Mouse (Mus musculus) small intestine, adult 2 months (tissue): ENCODE results near the gene Tex35.

Experiments used
- CTCF ChIP-seq: fragments of 200-500 bp; IDR thresholded peaks from 2 replicates; pipeline ENCODE4 v1.5.1; 2012; ENCODE audit warnings: low read depth, mild to moderate bottlenecking, control low read depth, inconsistent platforms, low read length, moderate library complexity, mixed read lengths; ENCODE audit not compliant: insufficient replicate concordance, insufficient read length; ENCODE audit errors: extremely low read depth
- POLR2A ChIP-seq: fragments of 200-500 bp; IDR thresholded peaks from 2 replicates; pipeline ENCODE4 v1.6.1; 2012; ENCODE audit warnings: low read depth, mild to moderate bottlenecking, control low read depth, inconsistent platforms, low read length, moderate library complexity

DNA sequence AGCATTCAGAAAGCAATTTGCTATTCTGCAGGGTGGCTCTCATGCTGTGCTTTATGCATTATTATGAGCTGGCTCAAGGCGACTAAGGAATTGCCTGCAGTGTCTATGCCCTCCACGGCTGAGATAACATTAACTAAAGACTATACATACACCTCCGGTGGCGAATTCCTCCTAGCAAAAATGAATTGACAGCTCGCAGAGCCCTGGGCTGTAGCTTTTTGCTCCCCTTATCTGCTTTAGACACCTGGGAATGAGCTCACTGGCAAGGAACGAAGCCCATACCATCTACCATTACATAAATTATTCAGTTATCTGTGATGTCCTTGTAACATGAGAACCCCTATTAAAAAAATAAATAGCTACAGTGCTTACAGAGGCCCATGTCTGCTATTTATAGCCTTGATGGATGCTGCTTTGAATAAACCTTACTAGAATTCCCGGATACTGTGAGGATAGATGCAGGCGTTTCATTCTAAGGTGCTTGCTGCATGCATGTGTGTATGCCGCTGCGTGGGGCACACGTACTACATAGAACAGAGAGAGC lies 53.1 kb downstream of the Tex35 start:
- TF ChIP-seq POLR2A (no peak), CTCF (no peak)
